Mouse (Mus musculus) intestine, postnatal 0 days (tissue): ENCODE results near the gene Ucp3. TPM values are rescaled to one million over a fixed set of nuclear protein-coding genes. Genes with fewer than 3 reads are reported as not detected.

Experiments used
- ATAC-seq: fragments of 200-750 bp; cut with Nextera tagmentation; 2 replicates; pipeline ENCODE4 v1.8.0; 2017; ENCODE audit warnings: mild to moderate bottlenecking, moderate TSS enrichment, moderate library complexity
- H3K27ac ChIP-seq: fragments of 300-500 bp; sonication (generic); 2 replicates; pipeline ENCODE4 v1.5.1; 2014; ENCODE audit warnings: mild to moderate bottlenecking, low read depth, low read length, moderate library complexity
- H3K27me3 ChIP-seq: fragments of 300-500 bp; sonication (generic); replicated peaks from 2 replicates; pipeline ENCODE4 v1.6.1; 2014; ENCODE audit warnings: low read length, mixed read lengths; ENCODE audit not compliant: control insufficient read depth, insufficient read depth
- H3K36me3 ChIP-seq: fragments of 300-500 bp; sonication (generic); 2 replicates; pipeline ENCODE4 v1.6.1; 2014; ENCODE audit warnings: mild to moderate bottlenecking, moderate library complexity; ENCODE audit not compliant: control insufficient read depth, insufficient read depth
- H3K4me1 ChIP-seq: fragments of 300-500 bp; sonication (generic); replicated peaks from 2 replicates; pipeline ENCODE4 v1.6.1; 2014; ENCODE audit warnings: antibody characterized with exemption, low read length, mixed read lengths; ENCODE audit not compliant: control insufficient read depth, insufficient read depth
- H3K4me2 ChIP-seq: fragments of 300-500 bp; sonication (generic); replicated peaks from 2 replicates; pipeline ENCODE4 v1.6.1; 2014; ENCODE audit warnings: low read depth, mild to moderate bottlenecking, moderate library complexity
- H3K4me3 ChIP-seq: fragments of 300-500 bp; sonication (generic); 2 replicates; pipeline ENCODE4 v1.5.1; 2014; ENCODE audit warnings: low read depth, low read length
- H3K9ac ChIP-seq: fragments of 300-500 bp; sonication (generic); 2 replicates; pipeline ENCODE4 v1.6.1; 2014; ENCODE audit warnings: mild to moderate bottlenecking, low read depth, low read length
- H3K9me3 ChIP-seq: fragments of 300-500 bp; sonication (generic); 2 replicates; pipeline ENCODE4 v1.6.1; 2016; ENCODE audit warnings: mixed run types; ENCODE audit not compliant: control insufficient read depth
- CTCF ChIP-seq: sonication (generic); IDR thresholded peaks from 2 replicates; pipeline ENCODE4 v1.5.1; 2016; ENCODE audit warnings: low read depth, mild to moderate bottlenecking, control low read depth, antibody characterized with exemption, moderate library complexity
- WGBS: fragments of 180-500 bp; shearing (Covaris S2); extraction: QIAGEN DNeasy Blood & Tissue Kit; methylation state at CpG from one replicate; pipeline ENCODE4 v1.1.7; 2014; 5-methylcytosine and 5-hydroxymethylcytosine counted together
- polyA plus RNA-seq: library from polyadenylated mRNA; unstranded; fragments of >200 nt; fragmentation: Nextera tagmentation; extraction: Ambion mirVana; gene quantifications from 2 replicates; pipeline ENCODE4 v1.2.1, GENCODE M21; 2015

Ucp3 gene
- polyA plus RNA-seq, 1 experiment from 2014 or later = not detected

DNA sequence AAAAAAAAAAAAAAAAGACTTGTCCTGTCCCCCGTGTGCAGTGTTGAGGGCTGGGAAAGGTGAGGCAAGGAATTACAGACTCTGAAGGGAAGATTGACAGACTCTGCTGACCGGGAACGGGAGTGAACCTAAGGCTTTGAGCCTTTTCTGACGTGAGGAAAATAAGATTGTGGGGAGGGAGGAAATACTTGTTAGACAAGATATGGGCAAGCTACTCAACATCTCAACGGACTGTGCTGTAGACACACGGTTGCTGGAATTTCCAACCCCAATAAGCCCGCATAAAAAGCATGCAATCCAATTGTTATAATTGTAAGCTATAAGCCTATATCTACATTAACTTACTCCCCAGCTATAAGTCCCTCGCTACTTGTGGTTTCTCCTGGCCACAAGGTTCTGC is 51.9 kb downstream of the Ucp3 start:
- Histone ChIP-seq H3K27ac (no peak overlapping the region), H3K9ac (no peak overlapping the region), H3K4me2 (no peak overlapping the region), H3K4me1 (no peaks in the 10 kb centered on the region; the same call in 1 of the 2 replicates), H3K4me3 (no peak overlapping the region), H3K36me3 (no peaks in the 10 kb centered on the region), H3K9me3 (no peaks in the 10 kb centered on the region), H3K27me3 (no peaks in the 10 kb centered on the region)
- TF ChIP-seq CTCF = no peak
- WGBS = 37% methylated on average over 8 of the region's 8 CpGs
- ATAC-seq = no peak

DNA sequence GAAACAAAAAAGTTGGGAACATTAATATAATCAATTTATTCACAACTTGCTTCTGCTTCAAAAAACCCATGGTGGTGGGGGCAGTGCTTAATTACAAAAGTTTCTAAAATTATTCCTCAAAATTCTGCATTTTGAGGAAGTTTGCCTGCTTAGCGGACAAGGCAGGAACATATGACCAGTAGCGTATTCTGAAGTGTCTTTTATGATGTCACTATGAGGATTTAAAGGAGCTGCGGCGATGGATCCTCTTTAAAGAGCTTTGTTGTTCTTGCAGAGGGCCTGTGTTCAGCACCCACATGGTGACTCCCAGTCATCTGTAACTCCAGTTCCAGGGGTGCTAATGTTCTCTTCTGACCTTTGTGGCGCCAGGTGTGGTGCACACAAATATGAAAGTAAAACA is 58.0 kb downstream of the Ucp3 start:
- no peak overlapping the region for H3K4me3 ChIP-seq
- ATAC-seq = no peak
- TF ChIP-seq CTCF = no peak
- H3K9ac ChIP-seq = no peak overlapping the region
- H3K4me2 ChIP-seq = no peak overlapping the region
- H3K27me3 ChIP-seq = no peaks in the 10 kb centered on the region
- H3K9me3 ChIP-seq = no peaks in the 10 kb centered on the region
- 88% methylated on average over 5 of the region's 5 CpGs for whole genome bisulfite sequencing
- H3K4me1 ChIP-seq = no peaks in the 10 kb centered on the region
- H3K36me3 ChIP-seq = no peaks in the 10 kb centered on the region
- H3K27ac ChIP-seq = no peak overlapping the region

DNA sequence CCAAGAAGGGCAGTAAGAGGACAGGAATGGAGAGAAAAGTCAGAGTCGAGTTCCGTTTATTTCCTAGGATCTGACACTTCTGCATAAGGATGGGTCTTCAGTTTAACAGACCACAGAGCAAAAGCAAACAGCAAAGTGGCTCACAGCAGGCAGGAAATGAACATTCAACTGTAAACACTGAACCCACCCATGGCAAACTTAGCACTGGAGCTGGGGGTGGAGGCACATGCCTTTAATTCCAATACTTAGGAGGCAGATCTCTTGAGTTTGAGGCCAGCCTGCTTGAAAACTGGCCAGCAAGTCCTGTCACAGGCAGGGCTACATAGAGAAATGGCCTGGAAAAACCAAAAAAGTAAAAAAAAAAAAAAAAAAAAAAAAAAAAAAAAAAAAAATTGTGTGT is 60.7 kb downstream of the Ucp3 start:
- Histone ChIP-seq H3K4me3 (no peak overlapping the region), H3K36me3 (0 out of 2 replicates have a peak, but pooled peaks cover 3% of the 10 kb centered on the region), H3K9ac (no peak overlapping the region), H3K4me1 (peaks cover 5% of the 10 kb centered on the region; the same call in 1 of the 2 replicates), H3K27ac (no peak overlapping the region), H3K9me3 (no peaks in the 10 kb centered on the region), H3K4me2 (no peak overlapping the region), H3K27me3 (no peaks in the 10 kb centered on the region)
- ATAC-seq = no peak
- 28% methylated on average over 2 of the region's 2 CpGs for WGBS
- TF ChIP-seq CTCF = no peak

- Histone ChIP-seq H3K4me2 (no peak overlapping the region), H3K9ac (no peak overlapping the region), H3K9me3 (no peaks in the 10 kb centered on the region), H3K4me3 (no peak overlapping the region), H3K27ac (no peak overlapping the region), H3K36me3 (peaks cover 8% of the 10 kb centered on the region), H3K4me1 (peaks cover 5% of the 10 kb centered on the region; the same call in 1 of the 2 replicates), H3K27me3 (no peaks in the 10 kb centered on the region)
- no peak for TF ChIP-seq CTCF
- WGBS = 81% methylated on average over 3 of the region's 3 CpGs
- no peak for ATAC-seq
These were observed 61.4 kb downstream of the Ucp3 start for GRCm38 (mm10) chr7:100534216-100534615.

- peaks cover 15% of the 10 kb centered on the region for H3K36me3 ChIP-seq
- no peak overlapping the region for H3K4me2 ChIP-seq
- H3K27ac ChIP-seq = no peak overlapping the region
- 65% methylated on average over 2 of the region's 2 CpGs for WGBS
- ATAC-seq = no peak
- peaks cover 5% of the 10 kb centered on the region; the same call in 1 of the 2 replicates for H3K4me1 ChIP-seq
- TF ChIP-seq CTCF = no peak
- H3K9me3 ChIP-seq = no peaks in the 10 kb centered on the region
- H3K4me3 ChIP-seq = no peak overlapping the region
- no peaks in the 10 kb centered on the region for H3K27me3 ChIP-seq
- H3K9ac ChIP-seq = no peak overlapping the region
These were observed 63.0 kb downstream of the Ucp3 start for GRCm38 (mm10) chr7:100535831-100536230.

Other genes with a start within 250 kb of the Ucp3 start
- 1.0 and 1.3 TPM in 2 replicates for gene Pgm2l1, start 245.6 kb upstream of the Ucp3 start, polyA plus RNA-seq
- 0.67 and 1.6 TPM in 2 replicates for gene P4ha3, start 187.5 kb upstream of the Ucp3 start, polyA plus RNA-seq
- gene C2cd3, start 100.8 kb upstream of the Ucp3 start, polyA plus RNA-seq = 4.5 and 5.7 TPM in 2 replicates
- 22.7 and 23.5 TPM in 2 replicates for gene Ppme1, start 100.7 kb upstream of the Ucp3 start, polyA plus RNA-seq
- gene Ucp2, start 20.3 kb downstream of the Ucp3 start, polyA plus RNA-seq = 266 and 281 TPM in 2 replicates
- 0.09 and 0.17 TPM in 2 replicates for gene Dnajb13, start 42.0 kb downstream of the Ucp3 start, polyA plus RNA-seq
- gene Coa4, start 64.1 kb downstream of the Ucp3 start, polyA plus RNA-seq = 52.4 and 54.1 TPM in 2 replicates
- gene Rab6a, start 134.4 kb downstream of the Ucp3 start, polyA plus RNA-seq = 122 and 123 TPM in 2 replicates
- gene Mrpl48, start 135.3 kb downstream of the Ucp3 start, polyA plus RNA-seq = 89.4 and 94.8 TPM in 2 replicates
- 12.9 and 14.6 TPM in 2 replicates for gene Plekhb1, start 189.4 kb downstream of the Ucp3 start, polyA plus RNA-seq
- gene Fam168a, start 233.6 kb downstream of the Ucp3 start, polyA plus RNA-seq = 13.2 and 14.6 TPM in 2 replicates